Mouse (Mus musculus) gastrocnemius, postnatal 25 days (tissue): ENCODE results near the gene Dtnb. TPM values are rescaled to one million over a fixed set of nuclear protein-coding genes. Genes with fewer than 3 reads are reported as not detected.

Experiments
- DNase-seq: peaks from one replicate; pipeline ENCODE4 v3.0.0; 2022
- total RNA-seq, 2 experiments: library from RNA; stranded (reverse); gene quantifications; 1 replicate in 1 of 2; 2 replicates in 1 of 2; pipeline ENCODE4 v1.2.3; 2021

Dtnb gene
- total RNA-seq, 2 experiments from 2014 or later = 2.0 to 5.4 TPM

GRCm38 (mm10) chr12:3572581-3573397 lies 608 bp downstream of the Dtnb start:
- DNase-seq = peak; percentile 49

GRCm38 (mm10) chr12:3573410-3573809 lies 1.2 kb downstream of the Dtnb start:
- no peak for DNase-seq

DNA sequence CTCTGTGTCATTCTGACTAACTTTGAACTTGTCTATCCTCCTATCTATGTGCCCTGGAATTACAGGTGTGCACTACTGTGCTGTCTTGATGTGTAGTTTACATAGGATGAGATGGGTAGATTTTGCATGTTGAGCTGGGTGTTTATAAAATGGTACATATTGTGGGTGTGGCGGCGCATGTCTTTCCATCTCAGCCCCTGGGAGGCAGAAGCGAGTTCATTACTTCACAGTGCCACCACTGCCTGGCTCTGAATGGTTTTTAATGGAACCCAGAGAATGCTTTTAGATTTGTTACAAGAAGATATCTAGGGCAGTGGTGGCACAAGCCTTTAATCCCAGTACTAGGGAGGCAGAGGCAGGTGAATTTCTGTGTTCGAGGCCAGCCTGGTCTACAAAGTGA lies 2.5 kb downstream of the Dtnb start:
- DNase-seq = no peak

GRCm38 (mm10) chr12:3579958-3580530 lies 7.9 kb downstream of the Dtnb start:
- DNase-seq = no peak

DNA sequence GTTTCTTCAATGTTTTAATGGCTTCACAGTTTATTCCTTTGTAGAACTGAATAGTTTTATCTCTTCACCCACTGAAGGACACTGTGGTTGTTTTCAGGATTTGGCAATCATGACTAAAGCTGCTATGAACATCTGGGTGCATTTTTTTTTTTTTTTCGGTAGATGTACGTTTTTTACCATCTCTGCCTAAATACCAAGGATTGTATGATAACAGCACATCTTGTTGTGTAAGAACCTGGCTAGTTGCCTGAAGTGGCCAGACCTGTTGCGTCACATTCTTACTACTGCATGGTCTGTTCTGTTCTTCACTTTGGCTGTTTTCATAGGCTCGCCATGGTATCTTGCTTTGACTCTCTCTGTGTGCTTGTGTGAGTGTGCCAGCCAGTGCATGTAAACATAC lies 10.4 kb downstream of the Dtnb start:
- no peak for DNase-seq

DNA sequence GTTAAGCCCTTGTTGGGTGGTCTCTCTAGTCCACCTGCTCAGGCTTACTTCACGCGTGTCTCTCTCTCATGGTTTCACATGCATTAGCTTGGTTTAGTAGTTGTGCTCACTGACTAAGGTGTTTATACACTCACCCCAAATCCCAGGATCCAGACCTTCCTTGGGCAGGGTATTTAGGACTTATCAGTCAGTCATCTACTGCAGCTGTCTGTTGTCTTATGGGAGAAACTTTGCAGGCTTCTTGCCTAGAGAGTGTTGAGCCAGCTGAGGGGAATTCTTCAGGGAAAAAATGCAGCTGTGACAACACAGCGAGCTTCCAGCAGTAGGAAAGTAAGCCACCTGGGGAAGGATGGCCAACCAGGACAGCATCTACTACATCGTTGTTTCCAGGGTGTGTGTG lies 13.3 kb downstream of the Dtnb start:
- DNase-seq = no peak

DNA sequence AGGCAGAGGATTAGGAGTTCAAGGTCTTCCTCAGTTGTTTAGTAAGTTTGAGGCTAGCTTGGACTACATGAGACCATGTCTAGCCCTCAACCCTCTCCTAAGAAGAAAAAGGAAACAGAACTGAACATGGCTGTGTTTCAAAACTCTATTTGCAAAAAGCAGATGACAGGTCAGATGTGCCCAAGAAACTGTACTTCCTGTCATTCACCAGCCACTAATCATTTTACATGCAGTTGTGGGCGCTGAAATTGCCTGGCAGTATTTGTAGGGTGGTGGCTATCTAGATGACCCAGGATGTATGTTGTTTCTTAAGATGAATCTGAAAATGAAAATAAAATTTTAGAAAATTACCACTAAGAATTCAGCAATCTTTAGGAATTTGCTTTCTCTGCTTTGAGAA lies 14.8 kb downstream of the Dtnb start:
- no peak for DNase-seq

- no peak for DNase-seq
Observed at GRCm38 (mm10) chr12:3590039-3590438, 17.9 kb downstream of the Dtnb start.

GRCm38 (mm10) chr12:3591595-3591994 lies 19.4 kb downstream of the Dtnb start:
- no peak for DNase-seq

DNA sequence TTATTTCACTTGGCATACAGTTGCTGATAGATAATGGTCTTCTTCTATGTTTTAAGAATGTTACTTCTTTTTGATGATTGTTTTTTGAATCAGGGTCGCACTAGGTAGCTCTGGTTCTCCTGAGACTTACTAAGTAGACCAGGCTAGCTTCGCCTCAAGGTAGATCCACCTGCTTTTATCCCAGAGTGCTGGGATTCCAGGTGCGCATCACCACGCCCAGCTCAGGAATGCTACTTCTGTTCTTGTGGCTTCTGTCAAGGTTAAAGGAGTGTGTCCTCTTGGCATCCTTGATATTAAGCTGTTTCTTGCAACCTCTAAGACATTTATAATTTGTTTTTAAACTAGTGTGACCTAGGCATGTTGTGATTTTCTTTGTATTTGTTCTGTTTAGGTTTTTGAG lies 30.6 kb downstream of the Dtnb start:
- no peak for DNase-seq

- no peak for DNase-seq
Observed at GRCm38 (mm10) chr12:3606202-3606601, 34.0 kb downstream of the Dtnb start.

DNA sequence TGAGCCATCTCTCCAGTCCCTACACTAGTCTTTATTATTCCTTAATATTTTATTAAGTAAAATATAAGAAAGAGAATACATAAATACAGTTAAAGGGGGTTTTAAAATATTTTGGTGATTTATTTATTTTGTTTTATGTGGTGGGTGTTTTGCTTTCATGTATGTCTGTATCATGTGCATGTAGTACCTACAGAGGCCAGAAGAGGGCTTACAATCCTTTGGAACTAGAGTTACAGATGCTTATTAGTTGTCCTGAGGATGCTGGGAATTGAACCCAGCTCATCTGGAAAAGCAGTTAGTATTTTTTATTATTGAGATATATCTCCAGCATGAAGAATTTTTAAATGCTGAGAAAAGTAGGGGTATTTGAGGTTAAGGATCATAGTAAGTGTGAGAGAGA lies 37.6 kb downstream of the Dtnb start:
- no peak for DNase-seq

DNA sequence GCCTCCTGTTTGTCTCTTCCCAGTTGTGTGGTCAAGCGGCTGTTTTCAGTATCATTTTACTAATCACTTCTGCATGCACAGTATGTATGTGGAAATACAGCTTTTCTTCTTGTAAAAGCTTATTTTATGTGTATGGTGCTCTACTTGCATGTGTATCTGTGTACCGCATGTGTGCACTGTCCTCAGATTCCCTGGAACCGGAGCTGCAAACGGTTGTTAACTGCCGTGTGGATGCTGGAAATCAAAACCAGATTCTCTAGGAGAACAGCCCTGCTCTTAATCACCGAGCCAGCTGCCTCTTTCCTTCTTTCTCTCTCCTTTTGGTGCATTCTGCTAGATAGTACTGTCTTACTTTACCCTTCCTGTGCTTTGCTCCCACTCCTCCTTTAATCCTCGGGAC lies 39.7 kb downstream of the Dtnb start:
- DNase-seq = no peak

DNA sequence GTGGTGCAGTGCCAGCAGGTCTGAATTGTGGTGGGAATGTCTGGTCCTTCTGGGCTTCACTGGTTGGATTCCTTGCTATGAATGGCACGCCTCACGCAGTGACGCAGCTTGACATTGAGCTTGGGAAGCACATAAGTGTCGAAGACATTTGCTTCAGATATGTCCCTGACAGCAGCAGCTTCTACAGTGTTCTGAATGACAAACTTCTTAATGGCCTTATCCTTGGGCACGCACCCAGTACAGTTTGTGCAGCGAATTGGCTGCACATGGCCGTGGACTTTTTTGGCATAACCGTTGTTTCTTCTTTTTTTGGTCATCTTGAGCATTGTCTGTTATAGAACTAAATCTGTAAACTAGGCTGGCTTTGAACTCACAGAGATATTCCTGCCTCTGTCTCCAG lies 42.9 kb downstream of the Dtnb start:
- no peak for DNase-seq

- DNase-seq = no peak
Observed at GRCm38 (mm10) chr12:3618144-3619020, 46.2 kb downstream of the Dtnb start.

GRCm38 (mm10) chr12:3619021-3619367 lies 46.8 kb downstream of the Dtnb start:
- DNase-seq = no peak

DNA sequence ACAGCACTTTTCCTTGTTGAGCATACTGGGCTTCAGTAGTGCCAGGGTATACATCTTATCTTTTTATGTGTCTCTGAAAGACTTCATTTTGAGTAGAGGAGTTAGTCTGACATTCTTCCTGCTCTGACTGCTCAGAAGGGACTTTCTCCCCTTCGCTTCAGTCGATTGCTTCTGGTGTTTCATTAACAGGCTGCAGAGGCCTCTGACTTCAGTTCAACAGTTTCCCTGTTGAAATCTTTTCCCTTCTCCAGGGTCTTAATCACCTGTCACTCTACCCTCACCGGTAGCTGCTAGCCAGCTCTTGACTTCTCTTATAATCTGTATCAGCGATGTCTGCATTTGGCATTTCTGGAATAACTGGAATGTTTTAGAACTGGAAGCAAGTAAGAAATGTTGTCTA lies 54.7 kb downstream of the Dtnb start:
- no peak for DNase-seq

GRCm38 (mm10) chr12:3641931-3642330 lies 69.8 kb downstream of the Dtnb start:
- DNase-seq = no peak

GRCm38 (mm10) chr12:3656799-3657198 lies 84.6 kb downstream of the Dtnb start:
- DNase-seq = no peak

DNA sequence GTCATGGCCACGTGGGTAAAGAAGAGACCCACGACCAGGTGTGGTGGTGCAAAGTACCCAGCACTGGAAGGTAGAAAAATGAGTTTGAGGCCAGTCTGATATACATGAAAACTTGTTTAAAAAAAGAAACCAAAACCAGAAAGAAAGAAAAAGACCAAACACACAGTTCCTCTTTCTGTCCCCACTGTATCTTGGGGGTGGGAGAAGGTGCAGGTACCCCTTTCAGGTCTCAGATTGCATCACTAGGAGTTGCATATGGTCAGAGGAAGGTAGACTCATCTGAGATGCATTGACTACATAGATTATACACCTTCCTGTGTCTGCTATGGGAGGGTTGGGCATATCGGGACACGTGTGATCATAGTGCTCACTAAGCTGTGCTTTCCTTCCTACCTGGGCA lies 85.1 kb downstream of the Dtnb start:
- no peak for DNase-seq

- DNase-seq = no peak
Observed at GRCm38 (mm10) chr12:3657786-3658185, 85.6 kb downstream of the Dtnb start.

- DNase-seq = no peak
Observed at GRCm38 (mm10) chr12:3659554-3660311, 87.6 kb downstream of the Dtnb start.
